Mouse (Mus musculus): ENCODE results near the gene Rps6kb2.

Gene Rps6kb2

DNA sequence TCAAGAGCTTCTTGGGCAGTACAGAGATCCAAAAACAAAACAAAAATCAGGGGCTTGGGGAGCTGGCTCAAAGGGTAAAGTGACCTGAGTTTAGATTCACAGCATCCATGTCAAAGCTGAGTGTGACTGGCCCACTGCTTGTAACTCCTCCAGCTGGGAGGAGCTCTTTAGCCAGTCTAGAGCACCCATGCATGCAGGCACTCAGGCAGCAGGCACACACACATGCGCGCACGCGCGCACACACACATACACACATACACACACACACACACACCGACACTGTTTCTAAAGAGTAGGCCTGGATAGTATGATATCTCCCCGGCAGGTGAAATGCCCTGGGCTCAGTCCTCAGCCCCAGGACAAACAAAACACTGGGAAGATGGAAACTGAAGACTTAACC, 46.1 kb downstream of the Rps6kb2 start:
- no peak for DNase-seq (ENCODE audit: low spot score)

DNA sequence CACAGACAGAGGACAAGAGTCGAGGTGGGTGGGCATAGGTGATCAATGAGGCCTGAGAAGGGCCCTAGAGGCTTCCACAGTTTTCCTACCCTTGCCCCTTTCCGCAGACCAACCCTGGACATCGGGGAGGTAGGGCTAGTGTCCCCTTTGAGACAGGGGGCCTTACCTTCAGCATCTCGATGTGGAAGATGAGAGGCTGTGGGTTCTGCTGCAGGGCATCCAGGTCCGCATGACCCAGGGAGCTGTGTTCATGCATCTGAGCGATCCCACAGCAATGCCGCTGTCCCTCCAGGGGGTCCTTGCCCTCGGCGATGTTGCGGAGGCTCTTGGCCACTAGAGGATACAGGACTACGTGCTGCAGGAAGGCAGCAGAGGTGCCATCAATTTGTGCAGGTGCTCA, 47.3 kb downstream of the Rps6kb2 start:
- DNase-seq (ENCODE audit: low spot score), result no peak

DNA sequence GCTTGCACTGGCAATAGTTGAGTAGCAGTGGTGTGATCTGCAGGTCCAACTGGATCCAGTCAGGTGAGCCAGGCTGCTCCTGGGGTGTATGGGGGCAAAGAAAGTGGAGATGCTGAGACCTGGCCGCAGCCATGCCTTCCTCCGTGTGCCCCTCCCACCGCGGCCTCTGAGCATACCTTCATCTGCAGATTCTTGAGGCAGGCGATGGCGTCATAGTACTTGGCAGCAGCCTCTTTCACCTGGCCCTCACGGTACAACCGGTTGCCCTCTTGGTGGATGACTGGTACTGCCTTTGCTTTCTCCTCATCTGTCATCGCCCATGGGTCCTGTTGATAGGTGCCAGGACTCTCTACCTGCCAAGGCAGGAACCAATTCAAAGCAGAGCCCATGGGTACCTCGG, 48.0 kb downstream of the Rps6kb2 start:
- DNase-seq (ENCODE audit: low spot score), result no peak

DNA sequence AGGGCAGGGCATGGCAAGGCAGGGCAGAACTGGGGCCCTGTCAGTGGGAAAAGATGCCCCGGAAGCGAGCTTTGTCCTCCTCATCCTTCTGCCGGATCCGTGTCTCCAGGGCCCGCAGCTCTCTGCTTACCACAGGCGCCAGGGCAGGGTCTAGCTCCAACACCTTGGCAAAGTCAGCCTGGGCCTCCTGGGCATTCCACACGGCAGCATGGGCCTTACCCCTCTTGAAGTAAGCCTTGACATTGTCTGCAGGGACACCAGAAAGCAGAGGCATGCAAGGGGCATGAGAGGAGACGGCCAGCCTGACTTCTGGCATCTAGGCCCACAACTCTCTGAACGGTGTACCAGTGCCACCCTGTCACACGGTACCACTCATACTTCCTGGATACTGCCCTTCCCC, 48.6 kb downstream of the Rps6kb2 start:
- DNase-seq (ENCODE audit: low spot score), result no peak

DNA sequence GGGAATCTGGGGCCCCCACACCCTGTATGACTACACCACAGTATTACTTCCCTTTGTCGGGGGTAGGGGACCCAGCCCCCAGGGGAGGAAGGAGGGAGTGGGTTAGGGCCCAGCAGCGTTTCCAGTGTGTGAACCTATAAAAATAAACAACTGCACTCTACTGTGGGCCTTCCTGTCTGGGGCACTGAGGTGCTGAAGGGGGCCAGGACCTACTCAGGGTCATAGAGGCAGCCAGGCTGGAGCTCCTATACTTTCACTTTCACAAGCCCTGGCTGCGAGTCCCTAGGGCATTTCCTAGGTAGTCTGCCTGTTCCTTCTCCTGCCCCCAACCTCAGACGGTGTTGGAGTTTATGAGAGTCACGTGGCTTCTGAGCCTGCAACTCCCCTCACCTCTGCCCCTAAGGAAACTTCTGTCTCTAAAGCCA, 49.3 kb downstream of the Rps6kb2 start:
- no peak for DNase-seq (ENCODE audit: low spot score)

DNA sequence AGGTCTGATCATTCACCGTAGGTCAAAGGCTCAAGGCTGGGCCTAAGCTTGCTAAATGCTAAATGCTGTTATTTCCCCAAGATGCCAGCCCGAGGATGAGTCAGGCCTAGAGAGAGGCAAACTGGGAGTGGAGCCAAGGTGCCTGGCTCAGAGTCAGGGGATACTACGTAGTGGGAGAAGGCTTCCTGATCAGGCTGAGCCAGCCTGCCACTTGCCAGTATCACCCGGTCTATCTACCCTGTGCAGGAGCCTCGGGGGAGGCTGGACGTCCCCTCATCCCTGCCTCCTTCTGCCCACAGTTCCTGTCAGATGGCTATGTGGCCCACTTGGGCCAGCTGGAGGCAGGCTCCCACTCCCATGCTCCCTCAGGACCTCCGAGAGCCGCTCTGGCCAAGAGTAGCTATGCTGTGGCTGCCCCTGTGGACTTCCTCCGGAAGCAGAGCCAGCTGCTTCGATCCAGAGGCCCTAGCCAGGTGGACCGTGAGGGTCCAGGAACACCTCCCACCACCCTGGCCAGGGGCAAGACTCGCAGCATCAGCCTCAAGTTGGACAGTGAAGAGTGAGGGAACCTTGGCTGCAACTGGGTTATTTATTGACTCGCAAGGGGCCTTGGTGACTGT, 49.9 kb downstream of the Rps6kb2 start:
- DNase-seq (ENCODE audit: low spot score), result no peak

DNA sequence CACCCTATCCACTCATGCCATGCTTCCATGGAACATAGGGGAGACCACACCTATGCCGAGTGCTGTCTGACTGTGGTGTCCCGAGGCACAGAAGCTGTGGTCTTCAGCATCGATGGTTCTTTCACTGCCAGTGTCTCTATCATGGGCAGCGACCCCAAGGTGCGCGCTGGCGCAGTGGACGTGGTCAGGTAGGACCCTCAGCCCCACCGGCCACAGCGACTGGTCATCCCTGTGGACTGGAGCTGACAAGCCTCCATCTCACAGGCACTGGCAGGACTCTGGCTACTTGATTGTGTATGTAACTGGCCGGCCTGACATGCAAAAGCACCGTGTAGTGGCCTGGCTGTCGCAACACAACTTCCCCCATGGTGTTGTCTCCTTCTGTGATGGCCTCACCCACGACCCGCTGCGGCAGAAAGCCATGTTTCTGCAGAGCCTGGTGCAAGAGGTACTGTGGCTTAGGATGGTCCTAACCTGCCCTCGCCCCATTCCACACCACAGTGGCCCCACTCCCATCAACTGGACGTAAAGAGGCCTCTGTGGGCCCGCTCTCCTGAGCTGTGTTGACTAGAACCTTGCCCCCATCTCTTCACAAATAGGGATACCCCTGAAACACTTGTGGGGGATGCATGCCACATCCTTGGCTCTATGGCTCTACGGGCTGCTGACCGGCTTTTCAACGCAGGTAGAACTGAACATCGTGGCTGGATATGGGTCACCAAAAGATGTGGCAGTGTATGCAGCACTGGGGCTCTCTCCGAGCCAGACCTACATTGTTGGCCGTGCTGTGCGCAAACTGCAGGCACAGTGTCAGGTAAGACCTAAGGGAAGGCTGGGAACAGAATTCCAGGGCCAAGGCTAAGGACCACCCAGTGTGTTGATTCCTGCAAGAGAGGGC, 50.8 kb downstream of the Rps6kb2 start:
- DNase-seq (ENCODE audit: low spot score), result no peak

DNA sequence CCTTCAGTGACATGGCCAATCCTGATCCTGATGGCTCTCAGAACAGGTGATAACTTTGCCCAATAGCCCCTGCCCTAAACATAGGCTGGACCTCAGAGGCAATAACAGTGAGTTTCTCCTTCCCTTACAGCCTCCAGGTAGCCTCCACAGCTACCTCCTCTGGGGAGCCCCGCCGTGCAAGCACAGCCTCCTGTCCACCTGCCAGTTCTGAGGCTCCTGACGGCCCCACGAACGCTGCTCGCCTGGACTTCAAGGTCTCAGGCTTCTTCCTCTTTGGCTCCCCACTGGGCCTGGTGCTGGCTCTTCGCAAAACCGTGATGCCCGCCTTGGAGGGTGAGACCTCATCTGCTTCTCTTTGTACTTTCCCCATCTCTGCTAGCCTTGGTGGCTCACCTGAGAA, 54.6 kb downstream of the Rps6kb2 start:
- no peak for DNase-seq (ENCODE audit: low spot score)

DNA sequence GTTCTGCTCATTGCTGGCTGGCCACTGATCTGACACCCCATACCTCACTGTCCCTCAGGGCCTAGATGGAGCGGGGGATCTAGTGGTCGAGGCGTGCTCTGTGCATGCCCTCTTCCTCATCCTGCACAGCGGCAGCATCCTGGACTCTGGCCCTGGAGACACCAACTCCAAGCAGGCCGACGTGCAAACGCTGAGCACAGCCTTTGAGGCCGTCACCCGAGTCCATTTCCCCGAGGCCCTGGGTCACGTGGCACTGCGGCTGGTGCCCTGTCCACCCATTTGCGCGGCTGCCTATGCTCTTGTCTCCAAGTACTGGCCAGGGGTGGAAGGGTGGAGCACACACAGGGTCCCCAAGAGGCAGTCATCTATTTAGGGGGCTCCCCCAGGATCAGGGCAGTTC, 56.5 kb downstream of the Rps6kb2 start:
- no peak for DNase-seq (ENCODE audit: low spot score)

DNA sequence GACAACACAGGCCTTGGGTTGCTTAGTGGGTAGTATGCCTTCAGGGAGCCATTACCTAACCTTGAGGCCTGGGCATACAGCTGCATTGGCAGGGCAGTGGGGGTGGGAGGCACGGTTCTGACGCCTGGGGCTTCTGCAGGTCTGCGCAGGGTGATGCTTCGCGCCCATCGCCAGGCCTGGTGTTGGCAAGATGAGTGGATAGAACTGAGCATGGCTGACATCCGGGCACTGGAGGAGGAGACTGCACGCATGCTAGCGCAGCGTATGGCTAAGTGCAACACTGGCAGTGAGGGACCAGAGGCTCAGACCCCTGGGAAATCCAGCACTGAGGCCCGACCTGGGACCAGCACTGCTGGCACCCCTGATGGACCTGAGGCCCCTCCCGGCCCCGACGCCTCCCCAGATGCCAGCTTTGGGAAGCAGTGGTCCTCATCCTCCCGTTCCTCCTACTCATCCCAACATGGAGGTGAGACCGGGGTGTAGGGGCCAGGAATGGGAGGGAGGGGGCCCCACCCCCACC, 58.4 kb downstream of the Rps6kb2 start:
- DNase-seq (ENCODE audit: low spot score), result no peak
